20 mouse cellular contexts compared by ENCODE assay signal in genomic region chr5:142291451-142291850, GRCm38 (mm10).
A peak's percentile ranks its signal among the peaks of the same experiment; 100 is the strongest.
DNase-seq lines count a peak whose midpoint lies in the region; ATAC-seq and TF ChIP-seq lines count a peak whose summit lies in the region.
"Had no signal": no experiment of that assay in that cellular context is flagged by ENCODE, and none has a peak within 500 bp of the region (broad histone marks: within the 10 kb centered on the region; RNA-seq: fewer than 3 reads in every experiment).

No protein-coding gene starts in this region.

- no peak overlapping the region for H3K9ac ChIP-seq in forebrain, embryonic 14.5 days (ENCODE audit: low read length)
- no peak overlapping the region for H3K9ac ChIP-seq in forebrain, postnatal 0 days
- no peak overlapping the region for H3K9ac ChIP-seq in heart, embryonic 11.5 days (ENCODE audit: low read depth, low read length)
- H3K9ac ChIP-seq: forebrain, embryonic 13.5 days; hindbrain, embryonic 12.5 days; liver, embryonic 13.5 days had no signal

- H3K4me1 ChIP-seq in cerebellum, adult 2 months (ENCODE audit: control insufficient read depth, insufficient read depth, low read length), result peaks cover 11% of the 10 kb centered on the region; the same call in 1 of the 2 replicates
- no peaks in the 10 kb centered on the region for H3K4me1 ChIP-seq in forebrain, embryonic 14.5 days (ENCODE audit: control insufficient read depth, insufficient read depth, low read length)
- H3K4me1 ChIP-seq in forebrain, postnatal 0 days (ENCODE audit: insufficient read depth), result no peaks in the 10 kb centered on the region
- no peaks in the 10 kb centered on the region for H3K4me1 ChIP-seq in heart, embryonic 11.5 days (ENCODE audit: control insufficient read depth, insufficient read depth, low read length)
- H3K4me1 ChIP-seq: forebrain, embryonic 13.5 days; hindbrain, embryonic 12.5 days; liver, embryonic 13.5 days had no signal

- H3K27ac ChIP-seq in cerebellum, adult 2 months (ENCODE audit: insufficient read depth, low read length), result no peak overlapping the region
- H3K27ac ChIP-seq in forebrain, embryonic 14.5 days (ENCODE audit: low read depth, low read length), result no peak overlapping the region
- H3K27ac ChIP-seq in forebrain, postnatal 0 days (ENCODE audit: low read depth, low read length), result no peak overlapping the region
- H3K27ac ChIP-seq in heart, embryonic 11.5 days (ENCODE audit: low read depth, low read length), result no peak overlapping the region
- H3K27ac ChIP-seq: forebrain, embryonic 13.5 days; hindbrain, embryonic 12.5 days; liver, embryonic 13.5 days had no signal

- H3K4me3 ChIP-seq in cerebellum, adult 2 months (replicated peaks; ENCODE audit: insufficient read depth, low read depth, low read length), result no peak overlapping the region
- H3K4me3 ChIP-seq in forebrain, embryonic 14.5 days (ENCODE audit: low read depth, low read length), result no peak overlapping the region
- H3K4me3 ChIP-seq in forebrain, postnatal 0 days (ENCODE audit: low read depth, low read length), result no peak overlapping the region
- no peak overlapping the region for H3K4me3 ChIP-seq in heart, embryonic 11.5 days (ENCODE audit: low read depth, low read length)
- H3K4me3 ChIP-seq: forebrain, embryonic 13.5 days; hindbrain, embryonic 12.5 days; liver, embryonic 13.5 days had no signal

- no peaks in the 10 kb centered on the region for H3K36me3 ChIP-seq in forebrain, embryonic 14.5 days (ENCODE audit: control insufficient read depth, insufficient read depth, low read length)
- no peaks in the 10 kb centered on the region for H3K36me3 ChIP-seq in forebrain, postnatal 0 days (ENCODE audit: insufficient read depth)
- H3K36me3 ChIP-seq in heart, embryonic 11.5 days (ENCODE audit: control insufficient read depth, insufficient read depth, low read length), result no peaks in the 10 kb centered on the region
- H3K36me3 ChIP-seq: hindbrain, embryonic 12.5 days; liver, embryonic 13.5 days had no signal

- no peak for ATAC-seq in forebrain, embryonic 14.5 days
- ATAC-seq in forebrain, postnatal 0 days, result no peak
- ATAC-seq in heart, embryonic 11.5 days (replicated peaks; ENCODE audit: insufficient number of reproducible peaks, low FRiP score, low TSS enrichment), result no peak
- ATAC-seq: activated CD4-positive, CD25-positive, alpha-beta regulatory T cell, adult 4 months; forebrain, embryonic 13.5 days had no signal

- no peak for TF ChIP-seq CTCF in cerebellum, adult 2 months (IDR thresholded peaks at IDR 0.05; ENCODE audit: borderline replicate concordance, insufficient read depth, low read depth, low read length)
- no peak for TF ChIP-seq CTCF in forebrain, postnatal 0 days (IDR thresholded peaks at IDR 0.05; ENCODE audit: low read depth)

- DNase-seq in cerebellum, adult 2 months, result peak; percentile 32 to 63
- no peak for DNase-seq in cerebellum, adult 9-10 months
- peak; percentile 33 for DNase-seq in forebrain, embryonic 14.5 days (ENCODE audit: low spot score)
- DNase-seq in forebrain, postnatal 0 days, result no peak
- DNase-seq in right cerebral cortex, adult 2 months (ENCODE audit: low spot score in 2 of 2), result peak; percentile 21 to 46
- no peak for DNase-seq in right cerebral cortex, postnatal 4 days
- no peak for DNase-seq in heart, adult 11 months
- DNase-seq: adrenal gland, postnatal 10 days; gastrocnemius, postnatal 14 days; heart, adult 18-20 months; kidney, adult 11 months; kidney, postnatal 4 days; liver, embryonic 13.5 days; lung, adult 2 months; lung, postnatal 14 days had no signal

- H3K4me2 ChIP-seq in forebrain, embryonic 14.5 days (ENCODE audit: low read length), result no peak overlapping the region
- no peak overlapping the region for H3K4me2 ChIP-seq in forebrain, postnatal 0 days (ENCODE audit: low read depth)
- H3K4me2 ChIP-seq in heart, embryonic 11.5 days, result no peak overlapping the region
- H3K4me2 ChIP-seq: forebrain, embryonic 13.5 days; hindbrain, embryonic 12.5 days; liver, embryonic 13.5 days; midbrain, embryonic 11.5 days had no signal

- no peaks in the 10 kb centered on the region for H3K27me3 ChIP-seq in cerebellum, adult 2 months (ENCODE audit: control insufficient read depth, insufficient read depth, low read length)
- H3K27me3 ChIP-seq in forebrain, embryonic 14.5 days (replicated peaks; ENCODE audit: control insufficient read depth, insufficient read depth, low read length), result no peaks in the 10 kb centered on the region
- no peaks in the 10 kb centered on the region for H3K27me3 ChIP-seq in forebrain, postnatal 0 days (ENCODE audit: insufficient read depth, low read length)
- H3K27me3 ChIP-seq in heart, embryonic 11.5 days (ENCODE audit: control insufficient read depth, insufficient read depth, low read length), result no peaks in the 10 kb centered on the region
- H3K27me3 ChIP-seq: forebrain, embryonic 13.5 days; hindbrain, embryonic 12.5 days; liver, embryonic 13.5 days had no signal

- H3K9me3 ChIP-seq in forebrain, embryonic 14.5 days (replicated peaks; ENCODE audit: control insufficient read depth, low read length), result no peaks in the 10 kb centered on the region; the same call in 1 of the 2 replicates
- H3K9me3 ChIP-seq in forebrain, postnatal 0 days (ENCODE audit: low read length), result no peaks in the 10 kb centered on the region
- peaks cover 10% of the 10 kb centered on the region; the same call in 1 of the 2 replicates for H3K9me3 ChIP-seq in heart, embryonic 11.5 days (replicated peaks; ENCODE audit: control insufficient read depth, low read length)
- H3K9me3 ChIP-seq: liver, embryonic 13.5 days had no signal

- TF ChIP-seq POLR2A in cerebellum, adult 2 months (IDR thresholded peaks at IDR 0.05; ENCODE audit: borderline replicate concordance, insufficient read depth, low read length), result no peak

- WGBS in cerebellum, adult 2 months, result 35% methylated on average over 10 of the region's 10 CpGs
- 79% methylated on average over 10 of the region's 10 CpGs for WGBS in forebrain, embryonic 14.5 days
- 69% methylated on average over 10 of the region's 10 CpGs for WGBS in forebrain, postnatal 0 days
- 83% methylated on average over 10 of the region's 10 CpGs for WGBS in heart, embryonic 11.5 days (ENCODE audit: insufficient replicate concordance)

Comparison
In these comparisons a context has a peak if more than half of its experiments do, and no peak if none do; other contexts are left out.
1. DNase-seq: peak in cerebellum, adult 2 months (2 of 2), forebrain, embryonic 14.5 days (single experiment) and right cerebral cortex, adult 2 months (2 of 2); none in cerebellum, adult 9-10 months (single experiment), forebrain, postnatal 0 days (single experiment), right cerebral cortex, postnatal 4 days (single experiment) and heart, adult 11 months (single experiment).